Mouse (Mus musculus): ENCODE results near the gene Cenpa.
"Not testable (repeated sequence)": the region's sequence is repeated elsewhere in the genome, so short reads cannot be mapped to it uniquely, and the experiment has no call there.

Cenpa gene

DNA sequence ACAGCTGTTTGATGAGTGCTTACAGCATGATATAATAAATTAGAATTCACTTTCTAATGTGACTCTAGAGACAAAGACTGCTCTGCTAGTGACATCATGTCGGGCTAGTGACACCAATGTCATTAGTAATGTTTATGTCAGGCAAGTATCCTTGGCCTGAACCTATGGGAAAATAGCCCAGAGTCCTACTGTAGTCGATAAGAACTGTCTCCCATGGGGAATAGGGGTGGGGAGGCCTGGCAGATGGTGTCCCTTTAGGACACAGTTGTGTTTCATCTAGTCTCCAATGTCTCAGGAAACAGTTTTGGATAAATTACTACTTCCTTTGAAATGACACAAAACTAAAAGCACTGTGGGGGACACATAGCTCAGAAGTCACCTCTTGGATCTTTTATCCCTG is 20.5 kb upstream of the Cenpa start:
- DNase-seq (ENCODE audit: low spot score in 2 of 2), result no peak

DNA sequence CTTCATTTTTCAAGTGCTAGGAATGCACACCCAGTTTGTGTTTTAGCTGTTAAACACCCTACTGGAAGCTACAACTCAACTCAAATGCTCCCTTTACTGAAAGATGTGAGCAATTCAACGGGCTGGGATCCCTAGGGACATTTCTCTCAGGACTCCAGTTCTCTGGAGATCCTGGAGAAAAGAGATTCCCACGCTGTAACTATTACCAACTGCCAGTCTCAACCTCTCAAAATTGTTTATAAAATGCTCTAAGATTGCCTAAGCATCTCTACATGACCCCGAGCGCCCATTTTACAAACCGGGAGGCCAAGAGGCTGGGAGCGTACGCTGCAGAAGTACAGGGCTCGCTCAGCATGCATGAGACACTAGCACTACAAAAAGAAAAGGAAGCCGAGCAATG is 19.2 kb upstream of the Cenpa start:
- DNase-seq (ENCODE audit: low spot score in 2 of 2), result no peak

DNA sequence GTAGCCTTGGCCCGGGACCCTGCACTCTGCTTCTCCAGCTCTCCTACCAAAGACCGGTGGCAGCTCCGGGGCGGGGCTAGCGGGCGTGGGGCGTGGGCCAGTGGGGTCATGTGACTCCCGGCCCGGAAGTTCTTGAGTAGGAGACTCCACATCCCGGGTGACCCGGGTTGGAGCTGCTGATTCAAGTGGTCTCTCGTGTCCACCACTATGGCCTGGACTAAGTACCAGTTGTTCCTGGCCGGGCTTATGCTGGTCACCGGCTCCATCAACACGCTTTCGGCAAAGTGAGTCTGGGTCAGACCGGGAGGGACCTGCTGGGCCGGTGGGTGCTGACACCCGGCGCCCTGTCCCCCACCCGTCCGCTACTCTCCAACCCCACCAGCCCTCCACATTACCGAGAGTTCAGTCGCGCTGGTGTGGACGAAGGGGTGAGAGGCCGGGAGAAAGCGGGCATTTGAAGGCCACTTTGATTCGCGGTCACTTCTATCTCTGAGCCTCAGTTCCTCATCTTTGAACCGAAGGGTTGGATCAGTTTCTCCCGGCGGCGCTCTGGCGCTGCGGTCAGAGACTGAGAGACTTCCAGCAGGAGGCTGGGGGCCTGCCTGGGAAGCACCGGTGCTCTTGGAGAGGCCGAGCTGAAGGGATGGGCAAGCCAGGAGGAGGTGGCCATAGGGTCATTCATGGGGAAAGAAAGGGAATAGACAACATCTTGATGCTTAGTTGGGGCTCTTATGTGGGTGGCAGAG is 18.6 kb upstream of the Cenpa start, which contains the start of gene Slc35f6:
Slc35f6 (plus strand) TSS at position 119 of the 746 bp plus-strand sequence.
- DNase-seq (ENCODE audit: low spot score in 2 of 2), result peak; percentile 78 to 93

DNA sequence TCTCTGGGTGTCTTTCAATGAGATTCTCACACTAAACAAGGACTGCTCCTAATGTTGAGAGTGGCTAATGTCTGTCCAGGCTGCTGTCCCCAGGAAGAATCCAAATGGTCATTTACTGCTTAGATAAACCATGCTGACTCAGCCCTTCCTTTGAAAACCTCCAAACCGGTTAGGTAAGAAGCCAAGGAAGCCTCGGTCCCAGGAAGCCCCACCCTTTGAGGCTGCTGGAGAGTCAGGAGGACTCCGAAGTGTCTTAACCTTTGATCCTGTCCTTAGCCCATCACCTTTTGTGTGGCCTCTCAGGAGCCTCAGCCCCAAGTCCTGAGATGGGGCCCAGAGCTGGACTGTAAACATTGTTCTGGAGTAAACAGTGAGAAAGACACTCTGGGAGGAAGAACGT is 17.0 kb upstream of the Cenpa start:
- DNase-seq (ENCODE audit: low spot score in 2 of 2), result no peak

DNA sequence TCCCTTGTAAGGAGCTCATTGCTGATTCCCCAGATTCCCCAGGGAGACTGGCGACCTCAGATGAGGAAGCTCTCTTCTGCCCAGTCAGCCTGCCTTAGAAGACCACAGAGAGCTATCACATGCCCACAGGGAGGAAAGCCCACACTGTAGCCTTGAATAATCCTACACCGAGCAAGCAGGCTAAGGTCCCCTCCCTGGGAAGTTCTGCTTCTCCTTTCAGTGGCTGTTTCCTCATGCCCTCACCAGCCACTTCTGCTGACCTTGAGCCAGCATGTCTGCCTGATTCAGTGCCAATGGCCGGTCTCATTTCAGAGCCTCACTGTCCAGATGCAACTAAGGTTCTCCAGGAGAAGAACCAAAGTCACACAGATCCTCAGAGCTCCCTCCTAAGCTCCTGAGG is 15.8 kb upstream of the Cenpa start:
- peak in 1 of 2 experiments; percentile 30 for DNase-seq (ENCODE audit: low spot score in 2 of 2)

- no peak for DNase-seq (ENCODE audit: low spot score in 2 of 2)
These were observed 15.0 kb upstream of the Cenpa start for GRCm38 (mm10) chr5:30651554-30651953.

DNA sequence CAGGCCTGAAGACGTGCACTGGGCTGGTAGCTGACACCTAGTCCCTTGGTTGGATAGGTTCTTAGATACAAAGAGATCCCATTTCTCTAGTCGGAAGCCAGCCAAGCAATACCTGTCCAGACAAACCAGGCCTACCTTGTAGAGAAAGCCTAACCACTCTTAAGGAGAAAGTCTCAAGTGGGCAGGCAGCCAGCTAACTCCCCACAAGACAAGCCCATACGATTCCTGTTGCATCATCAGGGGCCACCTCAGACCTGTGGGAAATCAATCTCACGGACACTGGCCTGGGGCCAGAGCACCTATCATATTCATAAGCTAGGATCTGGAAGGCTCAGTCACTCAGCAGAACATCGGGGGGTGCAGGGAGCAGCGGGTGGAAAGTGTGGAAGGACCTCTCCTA is 13.3 kb upstream of the Cenpa start:
- DNase-seq (ENCODE audit: low spot score in 2 of 2), result no peak

DNA sequence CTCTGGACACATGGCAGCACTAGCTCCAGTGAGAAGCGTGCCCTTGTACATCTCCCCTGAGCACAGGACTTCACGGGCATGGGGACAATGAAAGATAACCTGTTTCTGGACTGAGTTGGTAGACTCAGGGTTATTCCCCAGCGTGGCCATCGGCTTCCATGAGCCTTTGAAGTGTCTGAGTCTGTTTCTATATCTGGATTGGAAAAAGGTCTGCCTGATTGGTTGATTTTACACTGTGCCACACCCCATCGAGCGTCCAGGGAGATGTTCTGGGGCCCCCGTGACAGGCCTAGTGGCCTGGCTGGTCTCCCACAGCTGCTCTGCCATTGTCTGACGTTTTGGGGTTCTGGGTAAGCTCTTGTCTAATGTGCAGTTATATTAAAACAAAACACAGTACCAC is 11.5 kb upstream of the Cenpa start:
- DNase-seq (ENCODE audit: low spot score in 2 of 2), result no peak

DNA sequence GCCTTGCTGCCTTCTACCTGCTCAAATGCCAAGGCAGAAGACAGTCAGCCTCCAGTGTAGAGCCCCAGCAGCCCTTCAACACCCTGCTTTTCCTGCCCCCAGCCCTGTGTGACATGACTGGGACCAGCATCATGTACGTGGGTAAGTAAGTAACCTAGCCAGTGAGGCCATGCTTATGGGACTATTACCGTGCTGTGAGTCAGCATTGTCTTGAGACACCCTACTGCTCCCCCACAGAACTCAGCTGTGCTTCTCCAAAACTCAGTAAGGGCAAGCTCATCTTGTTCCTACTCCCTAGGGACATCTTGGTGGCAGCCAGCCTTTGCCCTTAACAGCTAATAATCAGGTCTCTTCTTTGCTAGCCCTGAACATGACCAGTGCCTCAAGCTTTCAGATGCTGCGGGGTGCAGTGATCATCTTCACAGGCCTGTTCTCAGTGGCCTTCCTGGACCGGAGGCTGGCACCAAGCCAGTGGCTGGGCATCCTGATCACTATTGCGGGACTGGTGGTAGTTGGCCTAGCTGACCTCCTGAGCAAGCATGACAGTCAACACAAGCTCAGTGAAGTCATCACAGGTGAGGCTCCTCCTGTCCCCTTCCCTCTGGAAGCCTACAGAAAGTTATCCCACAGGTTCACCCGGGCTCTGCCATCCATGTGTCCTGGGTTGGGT is 10.9 kb upstream of the Cenpa start:
- DNase-seq (ENCODE audit: low spot score in 2 of 2), result no peak

DNA sequence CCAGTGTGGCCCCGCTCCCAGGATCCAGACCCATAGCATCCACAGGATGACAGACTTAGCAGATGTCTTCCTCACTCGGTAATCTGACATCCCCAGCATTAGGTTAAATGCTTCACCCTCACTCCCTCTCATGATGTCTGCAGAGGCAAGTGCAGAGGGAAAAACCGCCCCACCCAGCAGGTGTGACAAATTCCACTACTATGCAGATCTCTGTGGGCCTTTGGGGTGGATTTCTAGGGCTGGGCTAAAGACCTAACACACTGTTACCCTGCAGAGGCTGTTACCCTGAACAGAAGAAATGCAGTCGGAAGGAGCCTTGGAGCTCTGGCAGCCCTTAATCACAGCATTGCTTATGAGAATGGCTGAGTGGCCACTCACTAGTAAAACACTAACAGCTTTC is 7.5 kb upstream of the Cenpa start:
- DNase-seq (ENCODE audit: low spot score in 2 of 2), result no peak

DNA sequence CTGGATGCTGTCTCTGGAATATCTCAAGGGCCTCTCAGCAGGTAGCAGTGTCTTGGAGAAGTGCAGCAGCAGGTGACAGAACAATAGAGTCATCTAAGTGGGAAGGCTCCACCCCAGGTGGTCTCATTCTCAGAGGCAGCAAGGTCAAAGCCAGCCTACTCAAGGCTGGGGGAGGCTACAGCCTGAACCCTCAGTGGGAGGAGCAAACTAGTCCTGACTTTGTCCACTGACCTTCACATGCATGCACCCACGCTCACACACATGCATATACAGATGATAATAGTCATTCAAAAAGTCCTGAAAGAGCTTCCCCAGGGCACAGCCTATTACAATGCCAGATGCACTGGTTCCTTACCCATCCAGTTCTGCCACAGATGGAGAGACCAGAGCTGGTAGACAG is 6.3 kb upstream of the Cenpa start:
- no peak for DNase-seq (ENCODE audit: low spot score in 2 of 2)

- no peak for DNase-seq (ENCODE audit: low spot score in 2 of 2)
These were observed 5.8 kb upstream of the Cenpa start for GRCm38 (mm10) chr5:30660813-30661212.

GRCm38 (mm10) chr5:30665360-30665759 is 1.2 kb upstream of the Cenpa start:
- no peak for DNase-seq (ENCODE audit: low spot score in 2 of 2)

DNA sequence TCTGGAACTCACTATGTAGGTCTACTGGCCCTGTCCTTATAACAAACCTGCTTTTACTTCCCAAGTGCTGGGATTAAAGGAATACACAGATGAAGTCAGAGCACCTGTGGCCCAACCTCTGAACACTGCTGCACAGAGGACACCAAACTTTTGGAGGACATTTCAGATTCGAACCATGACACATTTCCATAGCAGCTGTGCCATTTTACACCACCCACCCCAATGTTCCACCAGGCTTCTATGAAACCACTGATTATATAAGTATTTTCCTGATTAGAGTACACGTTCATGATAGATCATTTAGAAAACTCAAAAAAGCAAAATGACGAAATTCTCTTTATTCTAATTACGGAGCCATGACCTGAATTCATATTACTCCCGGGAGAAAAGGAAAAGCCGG is 609 bp upstream of the Cenpa start:
- peak; percentile 40 to 63 for DNase-seq (ENCODE audit: low spot score in 2 of 2)

DNA sequence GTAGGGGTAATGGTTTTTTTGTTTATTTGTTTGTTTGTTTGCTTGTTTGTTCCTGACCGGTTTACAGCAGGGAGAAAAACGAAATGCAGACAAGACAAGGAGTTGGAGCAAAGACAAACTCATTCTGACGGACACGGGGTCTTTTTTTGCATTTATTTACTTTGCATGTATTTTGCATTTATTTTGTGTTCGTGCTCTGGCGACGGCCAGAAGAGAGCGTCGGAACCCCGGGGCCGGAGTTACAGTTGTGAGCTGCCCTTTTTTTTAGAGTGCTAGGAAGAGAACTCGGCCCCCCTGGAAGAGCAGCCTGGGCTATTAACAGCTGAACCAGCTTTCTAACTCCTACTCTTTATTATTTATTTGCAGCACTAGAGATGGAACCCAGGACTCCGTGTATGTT is 638 bp downstream of the Cenpa start:
- DNase-seq (ENCODE audit: low spot score in 2 of 2), result no peak

- no peak for DNase-seq (ENCODE audit: low spot score in 2 of 2)
These were observed 1.1 kb downstream of the Cenpa start for GRCm38 (mm10) chr5:30667686-30668085.

DNA sequence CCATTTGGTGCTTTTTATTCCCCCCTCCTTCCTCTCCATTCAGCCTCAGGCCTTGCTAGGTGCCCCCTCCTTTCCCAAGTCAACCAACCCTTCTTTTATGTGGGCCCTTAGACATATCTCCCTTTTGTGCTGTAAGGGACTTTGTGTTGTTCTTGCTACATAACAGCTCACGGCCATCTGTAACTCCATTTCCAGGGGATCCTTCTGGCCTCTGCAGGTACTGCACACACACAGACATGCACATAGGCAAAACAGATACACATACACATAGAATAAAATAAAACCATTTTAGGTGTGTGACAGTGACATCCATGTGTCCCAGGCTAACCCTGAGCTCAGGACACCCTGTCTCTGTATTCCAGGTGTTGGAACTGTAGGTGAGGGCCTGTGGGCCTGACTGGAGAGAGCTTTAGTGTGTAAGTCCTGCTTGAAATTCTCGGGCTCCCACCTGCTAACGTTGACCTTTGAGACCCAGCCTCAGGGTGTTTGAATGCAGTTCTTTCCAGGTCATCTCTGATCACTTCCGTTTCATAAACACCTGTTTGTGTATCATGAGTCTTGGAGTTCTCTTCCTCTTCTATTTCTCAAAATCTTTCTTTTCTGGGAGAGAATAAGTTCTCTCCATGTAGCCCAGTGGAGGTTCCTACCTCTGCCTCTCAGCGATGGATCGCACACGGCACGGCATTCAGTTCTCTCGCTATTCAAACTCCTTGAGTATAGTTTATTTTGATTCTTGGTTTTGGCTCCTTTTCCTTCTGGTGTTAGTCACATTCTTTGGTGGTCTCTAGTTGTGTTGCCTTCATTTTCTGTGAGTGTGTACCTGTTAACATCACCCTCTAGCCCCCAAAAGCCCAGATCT is 2.3 kb downstream of the Cenpa start:
- DNase-seq (ENCODE audit: low spot score in 2 of 2), result no peak

- DNase-seq (ENCODE audit: low spot score in 2 of 2), result no peak
These were observed 2.9 kb downstream of the Cenpa start for GRCm38 (mm10) chr5:30669496-30669830.

GRCm38 (mm10) chr5:30670091-30670490 is 3.5 kb downstream of the Cenpa start:
- no peak for DNase-seq (ENCODE audit: low spot score in 2 of 2)

GRCm38 (mm10) chr5:30674001-30674400 is 7.4 kb downstream of the Cenpa start:
- DNase-seq (ENCODE audit: low spot score in 2 of 2), result no peak

- DNase-seq (ENCODE audit: low spot score in 2 of 2), result no peak
These were observed 10.2 kb downstream of the Cenpa start for GRCm38 (mm10) chr5:30676800-30677199.

GRCm38 (mm10) chr5:30678069-30678468 is 11.5 kb downstream of the Cenpa start:
- DNase-seq (ENCODE audit: low spot score in 2 of 2), result not testable (repeated sequence)

All from left cerebral cortex, adult 9 months (tissue).